Mouse (Mus musculus) erythroblast, embryonic 14.5 days (primary cell): ENCODE data around the gene Unc93b1.

Source experiments
- GATA1 ChIP-seq: IDR thresholded peaks from 2 replicates; pipeline ENCODE4 v1.6.1; 2012; ENCODE audit warnings: low read length, inconsistent platforms, mixed read lengths
- TAL1 ChIP-seq: IDR thresholded peaks from 3 replicates; pipeline ENCODE4 v1.6.1; 2012; ENCODE audit warnings: low read length, inconsistent platforms, mixed read lengths

- TF ChIP-seq TAL1 (no peak), GATA1 (no peak)
These were observed 29.6 kb upstream of the Unc93b1 start for GRCm38 (mm10) chr19:3905261-3905969.
